Mouse (Mus musculus): ENCODE measurements at regions not wholly inside any gene's neighbourhood (a gene's known extent, or its start where the extent isn't known, plus 50 kb on each side); places are given as distances from the start of the nearest gene placed in this dataset.

DNA sequence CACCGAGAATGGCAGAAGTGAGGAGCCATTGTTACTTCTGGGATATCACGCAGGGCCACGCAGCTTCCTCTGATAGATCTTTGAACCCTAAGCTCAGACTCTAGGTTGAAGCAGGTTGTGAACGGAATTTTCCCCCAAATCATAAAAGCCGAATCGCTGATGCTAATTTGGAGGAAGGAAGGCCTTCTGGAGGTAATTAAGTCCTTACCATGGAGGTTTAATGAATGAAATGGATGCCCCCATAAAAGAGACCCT lies 85.7 kb upstream of the Cpm start:
- Histone ChIP-seq H3K36me3 (ENCODE audit: control insufficient read depth, insufficient read depth, low read length) (no peaks in the 10 kb centered on the region), H3K4me1 (ENCODE audit: control insufficient read depth, insufficient read depth, low read length) (no peaks in the 10 kb centered on the region), H3K9me3 (ENCODE audit: control insufficient read depth, low read length) (no peaks in the 10 kb centered on the region), H3K9ac (ENCODE audit: low read depth, low read length) (no peak overlapping the region), H3K27ac (ENCODE audit: low read length) (no peak overlapping the region), H3K4me3 (ENCODE audit: low read length) (no peak overlapping the region), H3K27me3 (replicated peaks; ENCODE audit: control insufficient read depth, insufficient read depth, low read length) (no peaks in the 10 kb centered on the region), H3K4me2 (ENCODE audit: low read depth, low read length) (no peak overlapping the region)
- ATAC-seq, result no peak
- 92% methylated on average over 6 of the region's 6 CpGs for WGBS

DNA sequence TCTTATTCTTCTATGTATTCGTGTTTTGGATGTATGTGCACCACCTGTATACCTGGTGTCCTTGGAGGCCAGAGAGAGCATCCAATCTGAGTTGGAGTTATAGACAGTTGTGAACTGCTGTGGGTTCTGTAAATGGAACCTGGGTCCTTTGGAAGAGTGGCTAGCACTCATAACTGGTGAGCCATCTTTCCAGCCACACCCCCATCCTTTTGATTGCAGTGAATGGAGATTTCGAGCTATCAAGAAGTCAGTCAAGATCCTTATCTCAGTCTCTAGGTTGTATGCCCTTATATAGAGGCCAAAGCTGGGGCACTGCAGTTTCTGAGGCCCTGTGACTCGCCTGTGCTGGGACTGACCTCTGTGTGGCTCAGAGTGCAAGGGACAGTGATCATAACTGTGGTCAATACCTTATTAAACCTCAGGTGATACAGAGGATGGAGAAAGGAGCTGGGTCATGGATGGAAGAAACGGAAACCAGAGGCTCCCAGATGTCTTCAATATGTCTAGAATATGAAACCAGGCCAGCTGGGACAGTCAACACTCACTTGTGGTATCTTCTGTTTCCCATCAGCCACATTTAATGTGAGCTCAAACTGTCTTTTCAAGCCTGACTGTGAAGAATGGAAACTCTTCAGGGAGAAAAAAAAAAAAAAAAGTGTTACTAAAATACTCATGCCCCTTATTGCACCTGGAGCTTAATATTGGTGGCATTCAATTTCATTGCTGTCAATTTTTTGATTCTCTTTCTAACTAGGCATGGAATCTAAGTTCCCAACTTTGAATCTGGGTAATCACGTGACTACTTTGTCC lies 86.2 kb upstream of the Cpm start:
- Histone ChIP-seq H3K27me3 (replicated peaks; ENCODE audit: control insufficient read depth, insufficient read depth, low read length) (no peaks in the 10 kb centered on the region), H3K4me3 (ENCODE audit: low read length) (no peak overlapping the region), H3K4me2 (ENCODE audit: low read depth, low read length) (no peak overlapping the region), H3K36me3 (ENCODE audit: control insufficient read depth, insufficient read depth, low read length) (no peaks in the 10 kb centered on the region), H3K4me1 (ENCODE audit: control insufficient read depth, insufficient read depth, low read length) (no peaks in the 10 kb centered on the region), H3K9ac (ENCODE audit: low read depth, low read length) (no peak overlapping the region), H3K9me3 (ENCODE audit: control insufficient read depth, low read length) (no peaks in the 10 kb centered on the region), H3K27ac (ENCODE audit: low read length) (no peak overlapping the region)
- no peak for ATAC-seq
- 68% methylated on average over 5 of the region's 5 CpGs for WGBS

DNA sequence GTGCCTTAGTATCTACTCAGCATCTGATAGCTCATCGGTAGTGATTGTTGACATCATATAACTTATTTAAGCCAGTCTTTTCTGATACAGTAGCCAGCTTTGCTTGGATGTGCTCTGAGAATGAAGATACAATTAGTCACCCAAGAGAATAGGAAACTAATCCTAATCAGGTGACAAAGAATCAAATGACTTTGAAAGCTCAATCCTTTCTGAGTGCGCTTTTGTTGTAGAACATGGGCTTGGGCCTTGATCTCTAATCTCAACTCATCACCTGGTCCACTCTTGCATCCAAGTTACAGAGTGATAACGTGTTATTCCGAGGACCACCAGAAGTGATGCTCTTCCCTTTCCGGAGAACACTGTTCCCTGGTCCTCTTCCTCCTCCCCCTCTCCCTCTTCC lies 86.9 kb upstream of the Cpm start:
- no peak overlapping the region for H3K4me2 ChIP-seq (ENCODE audit: low read depth, low read length)
- H3K27me3 ChIP-seq (replicated peaks; ENCODE audit: control insufficient read depth, insufficient read depth, low read length), result no peaks in the 10 kb centered on the region
- no peak overlapping the region for H3K9ac ChIP-seq (ENCODE audit: low read depth, low read length)
- no peaks in the 10 kb centered on the region for H3K4me1 ChIP-seq (ENCODE audit: control insufficient read depth, insufficient read depth, low read length)
- ATAC-seq, result no peak
- WGBS, result 85% methylated on average over 5 of the region's 5 CpGs
- no peaks in the 10 kb centered on the region for H3K36me3 ChIP-seq (ENCODE audit: control insufficient read depth, insufficient read depth, low read length)
- no peak overlapping the region for H3K4me3 ChIP-seq (ENCODE audit: low read length)
- no peaks in the 10 kb centered on the region for H3K9me3 ChIP-seq (ENCODE audit: control insufficient read depth, low read length)
- no peak overlapping the region for H3K27ac ChIP-seq (ENCODE audit: low read length)

DNA sequence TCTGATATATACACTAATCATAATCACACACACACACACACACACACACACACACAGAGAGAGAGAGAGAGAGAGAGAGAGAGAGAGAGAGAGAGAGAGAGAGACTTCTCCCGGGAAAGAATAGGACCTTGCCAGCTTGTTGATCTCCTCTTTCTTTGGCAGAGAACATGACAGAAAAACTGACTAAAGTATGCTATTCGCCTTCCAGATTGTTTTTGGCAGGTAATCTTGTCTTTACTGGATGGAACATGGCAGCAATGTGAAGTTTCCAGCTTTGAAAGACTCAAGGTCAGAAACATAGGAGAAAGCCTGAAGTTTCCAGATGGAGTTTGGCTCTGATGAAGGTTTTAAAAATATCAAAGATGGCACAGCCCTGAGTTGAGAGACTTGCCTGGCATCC lies 87.8 kb upstream of the Cpm start:
- Histone ChIP-seq H3K9ac (ENCODE audit: low read depth, low read length) (no peak overlapping the region), H3K4me1 (ENCODE audit: control insufficient read depth, insufficient read depth, low read length) (no peaks in the 10 kb centered on the region), H3K27me3 (replicated peaks; ENCODE audit: control insufficient read depth, insufficient read depth, low read length) (no peaks in the 10 kb centered on the region), H3K4me3 (ENCODE audit: low read length) (no peak overlapping the region), H3K36me3 (ENCODE audit: control insufficient read depth, insufficient read depth, low read length) (no peaks in the 10 kb centered on the region), H3K4me2 (ENCODE audit: low read depth, low read length) (no peak overlapping the region), H3K27ac (ENCODE audit: low read length) (no peak overlapping the region), H3K9me3 (ENCODE audit: control insufficient read depth, low read length) (no peaks in the 10 kb centered on the region)
- no peak for ATAC-seq
- 56% methylated on average over 2 of the region's 2 CpGs for WGBS

DNA sequence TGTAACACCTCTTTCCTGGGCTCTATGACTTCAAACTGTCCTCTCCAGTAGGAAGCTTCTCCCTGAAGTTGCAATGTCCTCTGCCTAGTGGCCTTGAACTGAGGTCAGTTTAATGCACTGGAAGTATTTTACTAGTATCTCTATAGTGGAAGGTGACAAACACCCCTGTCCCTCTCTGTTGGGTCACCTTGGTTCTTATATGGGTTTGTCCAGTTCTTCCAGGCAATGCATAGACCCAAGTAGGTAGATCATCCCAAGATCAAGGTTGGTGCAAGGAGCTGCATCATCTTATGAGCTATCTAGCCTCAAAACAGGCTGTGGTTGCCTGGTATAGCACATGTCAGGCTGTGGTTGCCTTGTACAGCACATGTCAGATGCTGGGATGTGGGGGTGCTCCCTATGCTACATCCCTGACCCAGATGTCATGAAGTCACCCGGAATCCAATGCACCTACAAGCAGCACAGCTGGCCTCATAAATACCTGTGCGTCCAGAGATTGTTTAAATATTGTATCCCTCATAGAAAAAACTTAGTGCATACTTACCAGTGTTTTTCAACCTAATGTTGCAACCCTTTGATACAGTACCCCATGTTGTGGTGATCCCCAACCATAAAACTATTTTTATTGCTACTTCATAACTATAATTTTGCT lies 88.4 kb upstream of the Cpm start:
- Histone ChIP-seq H3K4me1 (ENCODE audit: control insufficient read depth, insufficient read depth, low read length) (no peaks in the 10 kb centered on the region), H3K4me3 (ENCODE audit: low read length) (no peak overlapping the region), H3K36me3 (ENCODE audit: control insufficient read depth, insufficient read depth, low read length) (no peaks in the 10 kb centered on the region), H3K27me3 (replicated peaks; ENCODE audit: control insufficient read depth, insufficient read depth, low read length) (no peaks in the 10 kb centered on the region), H3K4me2 (ENCODE audit: low read depth, low read length) (no peak overlapping the region), H3K9ac (ENCODE audit: low read depth, low read length) (no peak overlapping the region), H3K27ac (ENCODE audit: low read length) (no peak overlapping the region), H3K9me3 (ENCODE audit: control insufficient read depth, low read length) (no peaks in the 10 kb centered on the region)
- WGBS, result 93% methylated on average over 2 of the region's 2 CpGs
- ATAC-seq, result no peak

DNA sequence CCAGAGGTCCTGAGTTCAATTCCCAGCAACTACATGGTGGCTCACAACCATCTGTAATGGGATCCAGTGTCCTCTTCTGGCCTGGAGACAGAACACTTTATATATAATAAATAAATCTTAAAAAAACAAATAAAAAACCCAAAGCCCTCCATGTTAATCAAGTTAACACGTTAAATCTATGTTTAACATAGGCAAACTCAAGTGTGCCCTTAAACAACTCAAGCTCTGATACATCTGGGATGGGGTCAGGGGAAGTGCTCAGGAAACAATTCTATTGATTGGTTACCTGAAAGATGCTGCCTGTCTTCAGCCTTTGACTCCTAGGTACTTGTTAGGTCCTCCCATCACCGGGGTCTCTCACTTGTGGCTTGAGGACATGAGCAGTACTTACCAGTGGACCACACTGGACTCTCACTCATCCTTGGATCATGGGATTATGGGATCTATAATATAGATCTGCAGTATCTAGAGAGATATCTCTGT lies 89.1 kb upstream of the Cpm start:
- 76% methylated on average over 2 of the region's 2 CpGs for WGBS
- no peak overlapping the region for H3K27ac ChIP-seq (ENCODE audit: low read length)
- no peaks in the 10 kb centered on the region for H3K36me3 ChIP-seq (ENCODE audit: control insufficient read depth, insufficient read depth, low read length)
- no peaks in the 10 kb centered on the region for H3K4me1 ChIP-seq (ENCODE audit: control insufficient read depth, insufficient read depth, low read length)
- H3K4me3 ChIP-seq (ENCODE audit: low read length), result no peak overlapping the region
- no peaks in the 10 kb centered on the region for H3K9me3 ChIP-seq (ENCODE audit: control insufficient read depth, low read length)
- no peak overlapping the region for H3K4me2 ChIP-seq (ENCODE audit: low read depth, low read length)
- H3K27me3 ChIP-seq (replicated peaks; ENCODE audit: control insufficient read depth, insufficient read depth, low read length), result no peaks in the 10 kb centered on the region
- ATAC-seq, result no peak
- no peak overlapping the region for H3K9ac ChIP-seq (ENCODE audit: low read depth, low read length)

DNA sequence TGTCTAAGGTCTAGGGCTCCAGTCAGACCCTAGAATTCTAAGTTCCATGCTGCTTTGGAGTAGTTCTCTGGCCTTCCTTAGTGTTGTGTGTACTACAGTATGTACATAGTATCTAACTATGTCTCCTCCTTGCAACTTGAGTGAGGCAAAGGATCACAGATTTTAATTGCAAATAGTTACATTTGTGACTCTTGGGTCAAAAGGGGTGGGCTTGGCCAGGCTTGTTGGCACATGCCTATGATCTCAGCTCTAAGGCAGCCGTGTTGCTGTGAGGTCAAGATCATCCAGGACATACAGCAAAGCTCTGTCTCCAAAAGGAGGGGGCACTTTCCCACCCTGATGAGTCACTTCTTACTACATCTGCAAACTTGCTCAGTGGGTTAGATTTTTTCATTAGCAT lies 89.8 kb upstream of the Cpm start:
- Histone ChIP-seq H3K36me3 (ENCODE audit: control insufficient read depth, insufficient read depth, low read length) (no peaks in the 10 kb centered on the region), H3K27me3 (replicated peaks; ENCODE audit: control insufficient read depth, insufficient read depth, low read length) (no peaks in the 10 kb centered on the region), H3K4me2 (ENCODE audit: low read depth, low read length) (no peak overlapping the region), H3K4me3 (ENCODE audit: low read length) (no peak overlapping the region), H3K9me3 (ENCODE audit: control insufficient read depth, low read length) (no peaks in the 10 kb centered on the region), H3K4me1 (ENCODE audit: control insufficient read depth, insufficient read depth, low read length) (no peaks in the 10 kb centered on the region), H3K27ac (ENCODE audit: low read length) (no peak overlapping the region), H3K9ac (ENCODE audit: low read depth, low read length) (no peak overlapping the region)
- WGBS, result 59% methylated on average over 1 of the region's 1 CpGs
- ATAC-seq, result no peak

DNA sequence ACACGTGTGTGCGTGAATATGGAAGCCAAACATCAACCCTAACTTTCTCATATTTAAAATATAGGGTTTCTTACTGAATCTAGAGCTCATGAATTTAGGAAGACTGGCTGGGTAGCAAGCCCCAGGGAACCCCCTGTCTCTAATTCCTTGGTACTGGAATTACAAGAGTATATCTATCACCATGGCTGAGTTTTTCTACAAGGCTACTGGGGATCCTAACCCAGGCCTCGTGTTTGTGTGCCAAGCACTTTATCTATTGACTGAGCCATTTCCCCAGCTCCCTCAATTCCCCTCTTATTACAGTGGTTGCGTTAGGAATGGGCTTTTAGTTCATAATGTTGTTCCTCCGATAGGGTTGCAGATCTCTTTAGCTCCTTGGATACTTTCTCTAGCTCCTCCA lies 90.6 kb upstream of the Cpm start:
- Histone ChIP-seq H3K36me3 (ENCODE audit: control insufficient read depth, insufficient read depth, low read length) (no peaks in the 10 kb centered on the region), H3K27ac (ENCODE audit: low read length) (no peak overlapping the region), H3K4me3 (ENCODE audit: low read length) (no peak overlapping the region), H3K9ac (ENCODE audit: low read depth, low read length) (no peak overlapping the region), H3K4me1 (ENCODE audit: control insufficient read depth, insufficient read depth, low read length) (no peaks in the 10 kb centered on the region), H3K4me2 (ENCODE audit: low read depth, low read length) (no peak overlapping the region), H3K9me3 (ENCODE audit: control insufficient read depth, low read length) (no peaks in the 10 kb centered on the region), H3K27me3 (replicated peaks; ENCODE audit: control insufficient read depth, insufficient read depth, low read length) (no peaks in the 10 kb centered on the region)
- ATAC-seq, result no peak
- WGBS, result 87% methylated on average over 5 of the region's 5 CpGs

DNA sequence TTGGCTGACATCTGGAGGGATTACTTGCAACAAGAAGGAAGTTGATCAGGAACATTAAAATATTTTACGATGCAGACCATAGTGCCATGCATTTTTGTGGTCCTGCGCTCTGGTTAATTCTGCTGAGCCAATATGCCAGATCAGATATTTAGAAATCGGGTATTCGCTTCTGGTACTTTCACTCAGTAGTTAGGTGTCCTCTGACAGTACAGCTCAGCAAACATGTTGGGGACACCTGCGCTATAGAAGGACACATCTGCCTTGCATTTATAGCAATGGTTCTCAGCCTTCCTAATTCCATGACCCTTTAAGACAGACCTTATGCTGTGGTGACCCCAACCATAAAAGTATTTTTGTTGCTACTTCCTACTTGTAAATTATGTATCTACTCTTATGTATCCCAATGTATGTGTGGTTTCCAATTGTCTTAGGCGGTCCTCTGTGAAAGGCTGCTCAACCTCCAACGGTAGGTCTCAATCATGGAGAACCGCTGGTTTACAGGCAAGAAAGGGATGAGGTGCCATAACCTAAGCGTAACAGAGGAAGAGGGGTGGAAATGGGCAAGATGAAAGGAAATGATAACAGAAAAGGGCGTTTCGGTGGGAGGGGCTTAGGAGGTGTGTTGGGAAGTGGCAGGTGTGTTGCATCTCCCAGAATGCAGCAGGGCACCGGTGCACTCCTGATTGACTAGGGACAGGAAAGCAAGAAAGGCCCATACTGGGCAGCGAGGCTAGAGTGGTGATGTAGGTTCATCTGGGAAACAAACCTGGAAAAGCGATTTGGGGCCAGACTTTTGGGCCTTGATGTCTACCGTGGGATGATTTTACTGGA lies 92.3 kb upstream of the Cpm start:
- no peak overlapping the region for H3K9ac ChIP-seq (ENCODE audit: low read depth, low read length)
- H3K9me3 ChIP-seq (ENCODE audit: control insufficient read depth, low read length), result no peaks in the 10 kb centered on the region
- no peaks in the 10 kb centered on the region for H3K27me3 ChIP-seq (replicated peaks; ENCODE audit: control insufficient read depth, insufficient read depth, low read length)
- H3K4me2 ChIP-seq (ENCODE audit: low read depth, low read length), result no peak overlapping the region
- ATAC-seq, result no peak
- H3K27ac ChIP-seq (ENCODE audit: low read length), result no peak overlapping the region
- H3K36me3 ChIP-seq (ENCODE audit: control insufficient read depth, insufficient read depth, low read length), result no peaks in the 10 kb centered on the region
- WGBS, result 93% methylated on average over 15 of the region's 15 CpGs
- no peaks in the 10 kb centered on the region for H3K4me1 ChIP-seq (ENCODE audit: control insufficient read depth, insufficient read depth, low read length)
- H3K4me3 ChIP-seq (ENCODE audit: low read length), result no peak overlapping the region

All from intestine, embryonic 16.5 days (tissue).